Comparison of ENCODE assay signal across 23 mouse cellular contexts in the genomic region with DNA sequence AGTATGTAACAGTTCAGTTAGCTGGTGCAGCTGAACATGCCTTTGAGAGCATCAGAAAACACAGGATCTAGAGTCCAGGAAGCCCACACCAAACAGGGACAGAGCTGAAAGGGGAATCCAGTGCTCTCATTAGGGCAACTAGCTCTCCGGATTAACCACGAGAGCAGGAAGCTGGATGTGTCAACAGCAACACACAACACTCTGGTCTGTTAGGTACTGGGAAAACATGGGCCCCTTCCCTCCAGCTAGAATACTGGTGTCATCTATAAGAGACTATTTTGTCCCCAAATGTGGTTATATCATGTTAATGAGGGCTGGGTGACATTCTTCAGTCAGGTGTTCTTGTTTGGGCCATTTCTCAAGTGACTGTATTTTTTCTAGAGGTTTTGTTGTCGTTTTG.
"Had no signal": no experiment of that assay in that cellular context is flagged by ENCODE, and none has a peak within 500 bp of the region (broad histone marks: within the 10 kb centered on the region; RNA-seq: fewer than 3 reads in every experiment).

No protein-coding gene starts in this region.

- H3K4me1 ChIP-seq: hindbrain, embryonic 13.5 days; hindbrain, embryonic 15.5 days; limb, embryonic 15.5 days had no signal

- H3K9ac ChIP-seq: heart, embryonic 12.5 days; hindbrain, embryonic 13.5 days; hindbrain, embryonic 15.5 days; kidney, embryonic 15.5 days; limb, embryonic 13.5 days; limb, embryonic 15.5 days had no signal

- H3K9me3 ChIP-seq: heart, embryonic 10.5 days; heart, embryonic 12.5 days; hindbrain, embryonic 13.5 days; hindbrain, embryonic 15.5 days; kidney, embryonic 15.5 days; limb, embryonic 13.5 days; limb, embryonic 15.5 days had no signal

- H3K27ac ChIP-seq: gastrocnemius, adult 2 months; heart, embryonic 10.5 days; hindbrain, embryonic 13.5 days; hindbrain, embryonic 15.5 days; hindbrain, postnatal 0 days; kidney, embryonic 15.5 days; kidney, postnatal 0 days; limb, embryonic 13.5 days; limb, embryonic 15.5 days had no signal

- H3K4me3 ChIP-seq: gastrocnemius, adult 2 months; heart, embryonic 10.5 days; heart, embryonic 12.5 days; hindbrain, embryonic 13.5 days; hindbrain, embryonic 15.5 days; kidney, embryonic 15.5 days; limb, embryonic 13.5 days; limb, embryonic 15.5 days had no signal

- DNase-seq: gastrocnemius, adult 2 months; gastrocnemius, postnatal 10 days; gastrocnemius, postnatal 25 days; heart, adult 18-20 months; heart, postnatal 10 days; kidney, adult 11 months; kidney, adult 2 months; kidney, adult 9 months; kidney, postnatal 14 days; kidney, postnatal 36 days; layer of hippocampus, adult 9-11 months; layer of hippocampus, postnatal 36 days; left cerebral cortex, postnatal 4 days had no signal

- ATAC-seq: hindbrain, postnatal 0 days; intestine, embryonic 16.5 days had no signal

- H3K36me3 ChIP-seq: heart, embryonic 10.5 days; heart, embryonic 12.5 days; hindbrain, embryonic 13.5 days; hindbrain, embryonic 15.5 days; kidney, embryonic 15.5 days; limb, embryonic 13.5 days had no signal

- H3K4me2 ChIP-seq: heart, embryonic 12.5 days; hindbrain, embryonic 13.5 days; hindbrain, embryonic 15.5 days; kidney, embryonic 15.5 days; limb, embryonic 13.5 days; limb, embryonic 15.5 days had no signal

- H3K27me3 ChIP-seq: heart, embryonic 12.5 days; hindbrain, embryonic 13.5 days; hindbrain, embryonic 15.5 days; kidney, embryonic 15.5 days; limb, embryonic 13.5 days; limb, embryonic 15.5 days had no signal
